Mouse (Mus musculus) liver, postnatal 0 days (tissue): Measurements from ENCODE around the gene Magi2.

Experiments
- CTCF ChIP-seq: sonication (generic); IDR thresholded peaks from 2 replicates; pipeline ENCODE4 v1.5.1; 2016; ENCODE audit warnings: antibody characterized with exemption, low read depth
- EP300 ChIP-seq: IDR thresholded peaks from 2 replicates; pipeline ENCODE4 v1.6.1; 2016; ENCODE audit warnings: antibody characterized with exemption, low read depth, mild to moderate bottlenecking

DNA sequence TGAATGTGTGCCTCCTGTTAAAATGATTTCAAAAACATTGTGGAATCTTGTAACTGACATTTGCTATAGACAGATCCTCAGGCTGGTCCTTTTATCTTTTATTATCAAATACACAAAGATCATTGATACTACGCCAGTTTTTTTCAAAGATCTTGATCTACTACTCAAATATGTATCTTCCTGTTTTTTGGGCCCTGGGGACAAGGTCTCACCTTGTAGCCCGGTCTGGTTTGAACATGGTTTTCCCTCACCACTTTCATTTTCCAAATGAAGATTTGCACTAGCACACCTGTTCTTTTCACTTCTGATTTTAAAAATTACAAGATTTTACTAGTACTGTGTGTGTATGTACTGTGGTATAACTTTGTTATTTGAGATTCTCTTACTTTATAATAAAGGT lies 745.9 kb downstream of the Magi2 start:
- TF ChIP-seq CTCF (no peak), EP300 (no peak)
